Mouse (Mus musculus) brain, embryonic 14.5 days (tissue): ENCODE measurements around the gene Abhd16b.

Experiments used
- CTCF ChIP-seq: fragments of 200-500 bp; IDR thresholded peaks from 2 replicates; pipeline ENCODE4 v1.5.1; 2012; ENCODE audit warnings: inconsistent platforms, mild to moderate bottlenecking, moderate library complexity, borderline replicate concordance; ENCODE audit not compliant: insufficient read depth, insufficient read length; ENCODE audit errors: extremely low read depth
- POLR2A ChIP-seq: fragments of 200-500 bp; IDR thresholded peaks from 2 replicates; pipeline ENCODE4 v1.6.1; 2012; ENCODE audit warnings: mild to moderate bottlenecking, inconsistent platforms, borderline replicate concordance; ENCODE audit not compliant: poor library complexity, insufficient read depth, insufficient read length, severe bottlenecking; ENCODE audit errors: extremely low read depth

- TF ChIP-seq CTCF (no peak), POLR2A (no peak)
Measured at GRCm38 (mm10) chr2:181498644-181499043, 5.6 kb downstream of the Abhd16b start.
